Comparison of ENCODE assay signal across 13 mouse cellular contexts in genomic region chr9:49816115-49816650, GRCm38 (mm10). TPM values are rescaled to one million over a fixed set of nuclear protein-coding genes. Genes with fewer than 3 reads are reported as not detected.
A peak's percentile ranks its signal among the peaks of the same experiment; 100 is the strongest.
DNase-seq lines count a peak whose midpoint lies in the region; ATAC-seq and TF ChIP-seq lines count a peak whose summit lies in the region.
"Had no signal": no experiment of that assay in that cellular context is flagged by ENCODE, and none has a peak within 500 bp of the region (broad histone marks: within the 10 kb centered on the region; RNA-seq: fewer than 3 reads in every experiment).

No protein-coding gene starts in this region.

- DNase-seq in heart, adult 2 months = no peak
- no peak for DNase-seq in kidney, adult 9 months
- peak; percentile 19 for DNase-seq in R1 (ENCODE audit: low read depth, low spot score)
- DNase-seq in forebrain, postnatal 0 days = no peak
- DNase-seq in left cerebral cortex, postnatal 10 days (ENCODE audit: extremely low spot score in 1 of 2, low spot score in 2 of 2) = no peak
- DNase-seq: cerebellum, adult 18-20 months; liver, embryonic 13.5 days; lung, postnatal 4 days had no signal

- ATAC-seq in heart, embryonic 13.5 days (ENCODE audit: extremely low read depth, insufficient number of reproducible peaks, low FRiP score, low TSS enrichment) = no peak; the same call in 1 of the 2 replicates
- peak; percentile 61 for ATAC-seq in kidney, embryonic 16.5 days (ENCODE audit: low FRiP score, low TSS enrichment)
- ATAC-seq in forebrain, postnatal 0 days = no peak
- ATAC-seq: forebrain, embryonic 16.5 days; intestine, postnatal 0 days had no signal

- peak overlapping the region; percentile 29 for H3K4me2 ChIP-seq in heart, embryonic 13.5 days
- peak overlapping the region; percentile 31 for H3K4me2 ChIP-seq in kidney, embryonic 16.5 days (replicated peaks; ENCODE audit: low read depth, low read length)
- no peak overlapping the region for H3K4me2 ChIP-seq in forebrain, postnatal 0 days (ENCODE audit: low read depth)
- H3K4me2 ChIP-seq: liver, embryonic 13.5 days had no signal

- WGBS in heart, embryonic 13.5 days = 44% methylated on average over 10 of the region's 10 CpGs
- WGBS in heart, adult 2 months = 59% methylated on average over 10 of the region's 10 CpGs
- 32% methylated on average over 10 of the region's 10 CpGs for WGBS in kidney, embryonic 16.5 days
- 58% methylated on average over 10 of the region's 10 CpGs for WGBS in olfactory bulb, adult 2 months
- WGBS in forebrain, postnatal 0 days = 65% methylated on average over 10 of the region's 10 CpGs

- peak overlapping the region; percentile 78 for H3K27ac ChIP-seq in heart, embryonic 13.5 days (replicated peaks)
- H3K27ac ChIP-seq in heart, adult 2 months = no peak overlapping the region
- H3K27ac ChIP-seq in kidney, embryonic 16.5 days (ENCODE audit: low read length) = peak overlapping the region; percentile 17; the same call in 1 of the 2 replicates
- H3K27ac ChIP-seq in olfactory bulb, adult 2 months (ENCODE audit: insufficient read depth, low read depth, low read length) = peak overlapping the region; percentile 37
- H3K27ac ChIP-seq in forebrain, postnatal 0 days (ENCODE audit: low read depth, low read length) = no peak overlapping the region
- H3K27ac ChIP-seq: liver, embryonic 13.5 days had no signal

- no peaks in the 10 kb centered on the region for H3K9me3 ChIP-seq in heart, embryonic 13.5 days
- H3K9me3 ChIP-seq in kidney, embryonic 16.5 days (ENCODE audit: low read length) = no peaks in the 10 kb centered on the region
- H3K9me3 ChIP-seq in forebrain, postnatal 0 days (ENCODE audit: low read length) = no peaks in the 10 kb centered on the region
- H3K9me3 ChIP-seq: liver, embryonic 13.5 days had no signal

- intact Hi-C loops in heart, adult 2 months (cut with DNase I) = no loop called here
- intact Hi-C loops in left cerebral cortex, postnatal 10 days (cut with DNase I) = no loop called here

- TF ChIP-seq POLR2A in heart, adult 2 months (IDR thresholded peaks at IDR 0.05; ENCODE audit: insufficient read depth, low read depth, low read length) = no peak
- TF ChIP-seq POLR2A in olfactory bulb, adult 2 months (IDR thresholded peaks at IDR 0.05; ENCODE audit: insufficient read depth, low read depth, low read length) = no peak

- no peaks in the 10 kb centered on the region for H3K27me3 ChIP-seq in heart, embryonic 13.5 days (replicated peaks)
- H3K27me3 ChIP-seq in heart, adult 2 months (ENCODE audit: control insufficient read depth, insufficient read depth, low read length) = no peaks in the 10 kb centered on the region
- H3K27me3 ChIP-seq in kidney, embryonic 16.5 days (ENCODE audit: insufficient read depth, low read length) = no peaks in the 10 kb centered on the region
- no peaks in the 10 kb centered on the region for H3K27me3 ChIP-seq in forebrain, postnatal 0 days (ENCODE audit: insufficient read depth, low read length)
- H3K27me3 ChIP-seq: liver, embryonic 13.5 days had no signal

- TF ChIP-seq CTCF in heart, adult 2 months (IDR thresholded peaks at IDR 0.05) = no peak
- TF ChIP-seq CTCF in olfactory bulb, adult 2 months (IDR thresholded peaks at IDR 0.05; ENCODE audit: insufficient read depth, low read depth, low read length) = no peak
- TF ChIP-seq CTCF in forebrain, postnatal 0 days (IDR thresholded peaks at IDR 0.05; ENCODE audit: low read depth) = no peak

- no peaks in the 10 kb centered on the region for H3K36me3 ChIP-seq in heart, embryonic 13.5 days
- H3K36me3 ChIP-seq in heart, adult 2 months (ENCODE audit: control insufficient read depth, insufficient read depth, low read length) = no peaks in the 10 kb centered on the region
- H3K36me3 ChIP-seq in kidney, embryonic 16.5 days (ENCODE audit: insufficient read depth, low read length) = no peaks in the 10 kb centered on the region
- H3K36me3 ChIP-seq in forebrain, postnatal 0 days (ENCODE audit: insufficient read depth) = no peaks in the 10 kb centered on the region
- H3K36me3 ChIP-seq: liver, embryonic 13.5 days had no signal

- no peak overlapping the region for H3K9ac ChIP-seq in heart, embryonic 13.5 days
- no peak overlapping the region for H3K9ac ChIP-seq in heart, adult 2 months (ENCODE audit: low read depth, low read length)
- H3K9ac ChIP-seq in kidney, embryonic 16.5 days (replicated peaks; ENCODE audit: low read length) = no peak overlapping the region
- no peak overlapping the region for H3K9ac ChIP-seq in forebrain, postnatal 0 days
- H3K9ac ChIP-seq: liver, embryonic 13.5 days had no signal

- no peaks in the 10 kb centered on the region for H3K79me2 ChIP-seq in heart, adult 2 months (replicated peaks; ENCODE audit: control insufficient read depth, insufficient read depth, low read length)

- H3K4me3 ChIP-seq in heart, embryonic 13.5 days = no peak overlapping the region
- no peak overlapping the region for H3K4me3 ChIP-seq in heart, adult 2 months
- H3K4me3 ChIP-seq in kidney, embryonic 16.5 days (ENCODE audit: low read length) = no peak overlapping the region
- no peak overlapping the region for H3K4me3 ChIP-seq in olfactory bulb, adult 2 months (ENCODE audit: insufficient read depth, low read depth, low read length)
- no peak overlapping the region for H3K4me3 ChIP-seq in forebrain, postnatal 0 days (ENCODE audit: low read depth, low read length)
- H3K4me3 ChIP-seq: liver, embryonic 13.5 days had no signal

- no peak for TF ChIP-seq EP300 in heart, adult 2 months (IDR thresholded peaks at IDR 0.05; ENCODE audit: insufficient read depth, low read depth, low read length)

- peaks cover 16% of the 10 kb centered on the region for H3K4me1 ChIP-seq in heart, embryonic 13.5 days
- H3K4me1 ChIP-seq in heart, adult 2 months (ENCODE audit: control insufficient read depth, insufficient read depth, low read length) = peaks cover 1% of the 10 kb centered on the region; the same call in 1 of the 2 replicates
- H3K4me1 ChIP-seq in kidney, embryonic 16.5 days (ENCODE audit: insufficient read depth, low read length) = peaks cover 19% of the 10 kb centered on the region
- peaks cover 4% of the 10 kb centered on the region; the same call in 1 of the 2 replicates for H3K4me1 ChIP-seq in olfactory bulb, adult 2 months (ENCODE audit: control insufficient read depth, insufficient read depth, low read length)
- no peaks in the 10 kb centered on the region for H3K4me1 ChIP-seq in forebrain, postnatal 0 days (ENCODE audit: insufficient read depth)
- H3K4me1 ChIP-seq: liver, embryonic 13.5 days had no signal

RNA-seq across cellular contexts. Expression of gene Ncam1, which starts 17.5 kb away (rescaled TPM):
- polyA plus RNA-seq in heart, embryonic 13.5 days (2015; fragmentation: Nextera tagmentation; extraction: Ambion mirVana) = 74.7 and 80.2 TPM in 2 replicates
- 1 to 10 TPM; 4.7 to 5.4 TPM for total RNA-seq in heart, adult 2 months (2021)
- polyA plus RNA-seq in heart, adult 2 months (2012; rRNA removed) = 4.0 and 4.1 TPM in 2 replicates
- polyA plus RNA-seq in kidney, embryonic 16.5 days (2015; fragmentation: Nextera tagmentation; extraction: Ambion mirVana) = 137 and 168 TPM in 2 replicates
- 204 TPM in 1 of 2 replicates, not detected in the other for polyA plus RNA-seq in olfactory bulb, adult 2 months (2012; ENCODE audit: insufficient read depth, insufficient read length, low replicate concordance, missing spikeins)
- total RNA-seq in forebrain, postnatal 0 days (2014; rRNA removed) = 401 and 517 TPM in 2 replicates
- 412 and 524 TPM in 2 replicates for polyA plus RNA-seq in forebrain, postnatal 0 days (2015; fragmentation: Nextera tagmentation; extraction: Ambion mirVana)
- 100 to 1,000 TPM; 741 to 808 TPM for total RNA-seq in left cerebral cortex, postnatal 10 days (2021)

Comparison
In these comparisons a context has a peak if more than half of its experiments do, and no peak if none do; other contexts are left out.
1. H3K27ac ChIP-seq: peak in heart, embryonic 13.5 days (single experiment), kidney, embryonic 16.5 days (single experiment) and olfactory bulb, adult 2 months (single experiment); none in heart, adult 2 months (single experiment) and forebrain, postnatal 0 days (single experiment).
2. RNA of gene Ncam1, which starts 17.5 kb away (polyA plus RNA-seq): 412 to 524 TPM in forebrain, postnatal 0 days, 137 to 168 TPM in kidney, embryonic 16.5 days, 204 TPM in olfactory bulb, adult 2 months and 74.7 to 80.2 TPM in heart, embryonic 13.5 days; 4.0 to 4.1 TPM in heart, adult 2 months; every median in the first group is over 10 times any median in the second.